Mouse (Mus musculus) stomach, embryonic 16.5 days (tissue): ENCODE data around the gene Degs1. TPM values are rescaled to one million over a fixed set of nuclear protein-coding genes. Genes with fewer than 3 reads are reported as not detected.
"Not testable (repeated sequence)": the region's sequence is repeated elsewhere in the genome, so short reads cannot be mapped to it uniquely, and the experiment has no call there.

Source experiments
- ATAC-seq: fragments of 200-750 bp; cut with Nextera tagmentation; 2 replicates; pipeline ENCODE4 v1.8.0; 2017; ENCODE audit warnings: moderate number of reproducible peaks, moderate TSS enrichment; ENCODE audit not compliant: insufficient read depth, low FRiP score
- H3K27ac ChIP-seq: fragments of 300-500 bp; sonication (generic); 2 replicates; pipeline ENCODE4 v1.5.1; 2014; ENCODE audit warnings: low read length
- H3K27me3 ChIP-seq: fragments of 300-500 bp; sonication (generic); 2 replicates; pipeline ENCODE4 v1.6.1; 2014; ENCODE audit warnings: low read length, control low read depth, mixed read lengths; ENCODE audit not compliant: control insufficient read depth, insufficient read depth
- H3K36me3 ChIP-seq: fragments of 300-500 bp; sonication (generic); 2 replicates; pipeline ENCODE4 v1.6.1; 2014; ENCODE audit warnings: low read length; ENCODE audit not compliant: control insufficient read depth, insufficient read depth
- H3K4me1 ChIP-seq: fragments of 300-500 bp; sonication (generic); 2 replicates; pipeline ENCODE4 v1.6.1; 2014; ENCODE audit warnings: low read length, control low read depth, mixed read lengths; ENCODE audit not compliant: control insufficient read depth, insufficient read depth
- H3K4me2 ChIP-seq: fragments of 300-500 bp; sonication (generic); 2 replicates; pipeline ENCODE4 v1.6.1; 2014; ENCODE audit warnings: low read depth, low read length, mixed read lengths
- H3K4me3 ChIP-seq: fragments of 300-500 bp; sonication (generic); replicated peaks from 2 replicates; pipeline ENCODE4 v1.5.1; 2014; ENCODE audit warnings: mild to moderate bottlenecking, low read length
- H3K9ac ChIP-seq: fragments of 300-500 bp; sonication (generic); 2 replicates; pipeline ENCODE4 v1.6.1; 2014; ENCODE audit warnings: low read length
- H3K9me3 ChIP-seq: fragments of 300-500 bp; sonication (generic); replicated peaks from 2 replicates; pipeline ENCODE4 v1.6.1; 2016; ENCODE audit warnings: low read length, control low read depth; ENCODE audit not compliant: control insufficient read depth
- WGBS: fragments of 180-500 bp; shearing (Covaris S2); extraction: QIAGEN DNeasy Blood & Tissue Kit; methylation state at CpG from one replicate; pipeline ENCODE4 v1.1.7; 2014; 5-methylcytosine and 5-hydroxymethylcytosine counted together
- polyA plus RNA-seq: library from polyadenylated mRNA; unstranded; fragments of >200 nt; fragmentation: Nextera tagmentation; extraction: Ambion mirVana; gene quantifications from 2 replicates; pipeline ENCODE4 v1.2.1, GENCODE M21; 2015

Gene Degs1
- polyA plus RNA-seq, 1 experiment from 2014 or later: 146 TPM

DNA sequence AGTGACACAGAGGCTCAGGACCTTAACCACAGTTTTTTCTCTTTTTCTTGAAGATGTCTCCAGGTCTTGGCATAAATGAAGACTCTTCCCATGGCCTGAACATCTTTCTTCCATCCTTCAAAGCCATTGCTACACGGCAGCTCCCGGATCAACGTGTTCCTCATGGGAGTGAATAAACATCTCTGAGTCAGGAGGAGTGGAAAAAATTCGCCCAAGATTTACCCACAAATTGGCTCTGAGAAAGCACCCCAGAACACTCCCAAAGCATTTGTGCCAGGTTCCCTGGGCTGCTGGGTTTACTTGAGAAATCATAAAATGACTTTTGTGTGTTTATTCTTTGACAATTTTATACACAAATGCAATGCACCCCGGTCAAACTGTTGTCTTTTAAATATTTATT lies 20.3 kb upstream of the Degs1 start:
- peak overlapping the region; percentile 37; the same call in 1 of the 2 replicates for H3K27ac ChIP-seq
- no peaks in the 10 kb centered on the region for H3K36me3 ChIP-seq
- H3K27me3 ChIP-seq: no peaks in the 10 kb centered on the region
- no peak overlapping the region for H3K9ac ChIP-seq
- ATAC-seq: no peak
- WGBS: 77% methylated on average over 5 of the region's 5 CpGs
- no peaks in the 10 kb centered on the region for H3K4me1 ChIP-seq
- H3K4me2 ChIP-seq: no peak overlapping the region
- no peak overlapping the region for H3K4me3 ChIP-seq
- H3K9me3 ChIP-seq: no peaks in the 10 kb centered on the region

DNA sequence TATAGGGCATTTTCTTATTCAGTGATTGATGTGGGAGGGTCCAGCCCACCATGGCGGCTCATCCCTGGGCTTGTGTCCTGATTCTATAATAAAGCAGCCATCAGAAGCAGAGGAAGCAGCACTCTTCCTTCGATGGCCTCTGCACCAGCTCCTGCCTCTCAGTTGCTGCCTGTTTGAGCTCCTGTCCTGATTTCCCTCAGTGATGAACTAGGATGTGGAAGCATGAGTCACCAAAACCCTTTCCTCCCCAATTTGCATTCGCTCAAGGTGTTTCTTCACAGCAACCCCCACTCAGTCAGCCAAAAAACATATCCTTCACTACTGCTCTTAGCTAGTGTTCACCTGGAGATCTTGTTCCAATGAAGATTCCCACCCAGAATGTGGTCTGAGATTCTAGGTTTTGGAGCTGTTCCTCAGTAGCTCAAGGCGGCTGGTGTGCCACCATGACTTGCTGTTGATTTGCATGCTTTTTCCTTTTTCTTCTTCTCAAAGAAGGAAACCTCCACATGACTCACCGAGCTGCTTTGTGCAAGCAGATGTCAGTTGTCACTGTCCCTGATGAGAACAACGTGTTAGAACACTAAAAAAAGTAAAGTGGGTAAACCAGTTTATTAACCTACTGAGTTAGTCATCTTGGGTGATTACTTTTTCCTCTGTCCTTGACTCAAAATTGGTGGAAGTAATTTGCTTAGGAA lies 19.7 kb upstream of the Degs1 start:
- Histone ChIP-seq H3K9ac (no peak overlapping the region), H3K4me1 (no peaks in the 10 kb centered on the region), H3K36me3 (no peaks in the 10 kb centered on the region), H3K4me2 (no peak overlapping the region), H3K4me3 (no peak overlapping the region), H3K27ac (peak overlapping the region; percentile 56; the same call in 1 of the 2 replicates), H3K27me3 (no peaks in the 10 kb centered on the region), H3K9me3 (no peaks in the 10 kb centered on the region)
- WGBS: 69% methylated on average over 6 of the region's 6 CpGs
- no peak for ATAC-seq

DNA sequence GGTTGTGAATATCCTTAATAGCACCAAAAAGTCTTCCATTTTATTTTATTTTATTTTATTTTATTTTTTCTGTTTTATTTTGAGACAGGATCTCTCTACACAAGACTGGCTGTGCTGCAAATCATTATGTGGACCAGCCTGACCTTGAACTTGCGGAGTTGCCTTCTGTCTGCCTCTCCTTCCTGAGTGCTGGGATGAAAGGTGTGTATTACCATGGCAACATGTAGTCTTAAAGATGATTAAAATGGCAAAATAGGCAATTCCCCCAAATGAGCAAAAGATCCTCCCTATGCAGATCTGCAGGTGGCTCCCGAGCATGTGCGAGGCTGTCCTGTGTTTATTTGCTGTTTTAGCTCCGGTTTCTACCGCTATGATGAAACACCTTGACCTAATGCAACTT lies 15.2 kb upstream of the Degs1 start:
- Histone ChIP-seq H3K9me3 (no peaks in the 10 kb centered on the region), H3K4me3 (no peak overlapping the region), H3K4me1 (no peaks in the 10 kb centered on the region), H3K36me3 (no peaks in the 10 kb centered on the region), H3K4me2 (no peak overlapping the region), H3K9ac (no peak overlapping the region), H3K27ac (no peak overlapping the region), H3K27me3 (no peaks in the 10 kb centered on the region)
- ATAC-seq: no peak
- 89% methylated on average over 5 of the region's 5 CpGs for WGBS

DNA sequence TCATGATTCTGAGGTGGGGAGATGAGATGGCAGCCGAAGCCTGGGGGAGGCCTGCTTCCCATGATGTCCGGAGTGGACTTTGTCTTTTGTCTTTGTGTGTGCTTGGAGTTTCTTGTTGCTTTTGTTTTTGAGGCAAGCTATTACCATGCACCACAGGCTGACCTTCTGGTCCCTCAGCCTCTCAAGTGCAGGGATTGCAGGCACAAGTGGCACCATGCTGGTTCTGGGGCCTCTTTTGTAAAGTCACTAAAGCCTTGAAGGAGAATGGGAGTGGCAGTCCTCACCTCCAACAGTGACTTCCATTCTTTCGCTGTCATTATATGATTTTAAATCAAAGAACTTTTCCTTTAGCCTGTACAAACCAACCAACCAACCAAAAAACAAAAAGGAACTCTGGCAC lies 14.6 kb upstream of the Degs1 start:
- WGBS: 75% methylated on average over 3 of the region's 3 CpGs
- Histone ChIP-seq H3K4me2 (no peak overlapping the region), H3K36me3 (no peaks in the 10 kb centered on the region), H3K27me3 (no peaks in the 10 kb centered on the region), H3K4me1 (no peaks in the 10 kb centered on the region), H3K9ac (no peak overlapping the region), H3K9me3 (no peaks in the 10 kb centered on the region), H3K27ac (no peak overlapping the region), H3K4me3 (no peak overlapping the region)
- no peak for ATAC-seq

DNA sequence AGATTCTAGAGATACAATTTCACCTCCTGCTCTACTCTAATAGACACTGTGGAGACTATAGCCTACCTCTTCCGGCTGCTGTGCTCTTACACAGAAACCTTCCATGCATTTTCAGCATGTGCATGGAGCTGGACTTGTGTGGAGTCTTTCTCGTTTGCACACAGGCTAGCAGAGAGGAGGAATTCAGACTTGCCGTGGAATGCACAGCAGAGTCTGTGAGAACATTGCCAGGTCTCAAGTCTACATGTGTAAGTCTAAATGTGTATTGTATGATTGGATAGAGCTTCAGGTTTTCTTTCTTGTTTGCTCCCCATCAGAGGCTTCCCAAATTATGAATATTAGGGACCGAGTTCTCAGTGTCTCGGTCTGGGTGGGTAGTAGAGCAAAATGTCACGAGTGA lies 14.2 kb upstream of the Degs1 start:
- ATAC-seq: no peak
- H3K27ac ChIP-seq: no peak overlapping the region
- no peaks in the 10 kb centered on the region for H3K4me1 ChIP-seq
- H3K9ac ChIP-seq: no peak overlapping the region
- 84% methylated on average over 6 of the region's 6 CpGs for WGBS
- no peak overlapping the region for H3K4me2 ChIP-seq
- H3K27me3 ChIP-seq: no peaks in the 10 kb centered on the region
- no peaks in the 10 kb centered on the region for H3K9me3 ChIP-seq
- no peak overlapping the region for H3K4me3 ChIP-seq
- no peaks in the 10 kb centered on the region for H3K36me3 ChIP-seq

DNA sequence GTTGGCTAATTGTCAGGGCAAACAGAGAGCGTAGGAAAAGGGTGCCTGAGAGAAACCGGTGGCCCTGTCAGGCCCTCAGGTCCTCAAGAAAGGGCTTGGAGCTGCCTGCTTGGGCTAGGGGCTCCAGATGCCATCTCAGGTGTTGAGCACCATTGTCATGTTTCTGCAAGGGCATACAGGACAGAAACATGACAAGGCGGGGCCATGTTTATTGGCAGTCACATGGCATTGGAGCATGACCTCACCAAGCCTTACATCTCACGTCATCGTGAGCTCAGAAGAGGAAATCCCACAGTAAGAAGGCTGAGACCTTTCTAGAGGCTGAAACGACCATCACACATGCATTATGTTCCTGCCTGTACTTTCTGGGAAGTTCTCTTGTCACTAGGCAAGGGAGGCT lies 13.5 kb upstream of the Degs1 start:
- no peak overlapping the region for H3K9ac ChIP-seq
- H3K27ac ChIP-seq: no peak overlapping the region
- ATAC-seq: no peak
- H3K9me3 ChIP-seq: no peaks in the 10 kb centered on the region
- H3K4me1 ChIP-seq: no peaks in the 10 kb centered on the region
- no peak overlapping the region for H3K4me3 ChIP-seq
- no peaks in the 10 kb centered on the region for H3K36me3 ChIP-seq
- H3K4me2 ChIP-seq: no peak overlapping the region
- no peaks in the 10 kb centered on the region for H3K27me3 ChIP-seq
- 82% methylated on average over 6 of the region's 6 CpGs for WGBS

DNA sequence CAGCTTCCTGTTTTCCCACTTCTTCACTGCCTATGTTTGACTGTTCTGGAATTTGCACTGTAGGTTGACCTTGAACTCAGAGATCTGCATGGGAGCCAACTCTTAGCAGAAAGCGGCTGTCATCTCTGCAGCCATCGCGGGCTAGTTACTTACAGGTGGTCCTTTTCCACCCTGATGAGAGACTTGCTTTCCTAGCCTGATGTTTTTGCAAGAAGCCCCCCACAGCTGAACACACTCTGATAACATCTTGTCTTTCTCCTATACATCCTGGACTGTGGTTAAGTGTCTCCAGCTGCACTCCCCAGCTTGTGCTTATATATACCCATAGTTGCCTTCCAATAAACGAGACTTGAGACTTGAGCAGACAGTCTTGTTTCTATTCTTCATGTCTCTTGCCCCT lies 9.7 kb upstream of the Degs1 start:
- 50% methylated on average over 4 of the region's 4 CpGs for WGBS
- no peak overlapping the region for H3K4me3 ChIP-seq
- H3K9me3 ChIP-seq: no peaks in the 10 kb centered on the region
- no peak overlapping the region for H3K27ac ChIP-seq
- no peaks in the 10 kb centered on the region for H3K27me3 ChIP-seq
- H3K36me3 ChIP-seq: no peaks in the 10 kb centered on the region
- ATAC-seq: no peak
- no peak overlapping the region for H3K9ac ChIP-seq
- no peaks in the 10 kb centered on the region for H3K4me1 ChIP-seq
- H3K4me2 ChIP-seq: no peak overlapping the region

DNA sequence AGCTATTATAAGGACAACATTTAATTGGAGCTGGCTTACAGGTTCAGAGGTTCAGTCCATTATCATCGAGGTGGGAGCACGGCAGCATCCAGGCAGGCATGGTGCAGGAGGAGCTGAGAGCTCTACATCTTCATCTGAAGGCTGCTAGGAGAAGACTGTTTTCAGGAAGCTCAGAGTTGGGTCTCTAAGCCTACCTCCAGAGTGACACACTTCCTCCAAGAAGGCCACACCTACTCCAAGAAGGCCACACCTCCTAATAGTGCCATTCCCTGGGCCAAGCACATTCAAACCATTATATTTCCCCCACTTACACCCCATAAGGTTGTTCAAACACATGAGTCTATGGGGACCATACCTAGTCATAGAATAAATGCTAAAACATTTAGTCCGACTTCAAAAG lies 8.1 kb upstream of the Degs1 start:
- WGBS: 88% methylated on average over 3 of the region's 3 CpGs
- not testable (repeated sequence) for H3K9me3 ChIP-seq, H3K36me3 ChIP-seq, H3K27ac ChIP-seq, H3K9ac ChIP-seq, H3K4me3 ChIP-seq, ATAC-seq, H3K4me1 ChIP-seq, H3K27me3 ChIP-seq, H3K4me2 ChIP-seq

DNA sequence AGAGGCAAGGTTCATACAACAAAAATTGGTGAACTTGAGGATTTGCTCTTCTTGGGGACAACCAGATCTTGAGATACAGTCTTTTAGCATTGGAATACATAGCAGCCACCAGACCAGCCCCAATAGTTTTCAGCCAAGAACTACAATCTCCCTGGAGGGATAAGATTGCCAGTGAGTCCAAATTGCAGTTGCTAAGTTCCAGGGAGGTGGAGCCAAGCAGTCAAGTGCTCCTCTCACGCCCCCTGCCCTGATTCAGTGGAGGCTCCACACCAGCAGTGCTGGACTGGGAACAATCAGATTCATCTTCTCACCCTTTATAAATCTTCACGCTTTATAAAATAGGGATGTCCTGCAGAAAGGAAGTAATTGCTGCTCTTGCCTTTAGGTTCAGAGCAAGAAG lies 7.2 kb upstream of the Degs1 start:
- no peak for ATAC-seq
- Histone ChIP-seq H3K9me3 (no peaks in the 10 kb centered on the region), H3K4me1 (no peaks in the 10 kb centered on the region), H3K9ac (no peak overlapping the region), H3K36me3 (no peaks in the 10 kb centered on the region), H3K27me3 (no peaks in the 10 kb centered on the region), H3K4me3 (no peak overlapping the region), H3K27ac (no peak overlapping the region), H3K4me2 (no peak overlapping the region)
- 61% methylated on average over 2 of the region's 2 CpGs for WGBS
